Mouse (Mus musculus) stomach, postnatal 0 days (tissue): ENCODE measurements around the gene Gabpa. TPM values are rescaled to one million over a fixed set of nuclear protein-coding genes. Genes with fewer than 3 reads are reported as not detected.

Source experiments
- ATAC-seq: fragments of 200-750 bp; cut with Nextera tagmentation; 2 replicates; pipeline ENCODE4 v1.8.0; 2017; ENCODE audit not compliant: low FRiP score, low TSS enrichment
- DNase-seq: peaks from one replicate; pipeline ENCODE4 v3.0.0-alpha.2; 2016; ENCODE audit warnings: low spot score
- H3K27ac ChIP-seq: fragments of 300-500 bp; sonication (generic); replicated peaks from 2 replicates; pipeline ENCODE4 v1.5.1; 2014; ENCODE audit warnings: mild to moderate bottlenecking, control low read depth
- H3K27me3 ChIP-seq: fragments of 300-500 bp; sonication (generic); 2 replicates; pipeline ENCODE4 v1.6.1; 2014; ENCODE audit warnings: low read length; ENCODE audit not compliant: control insufficient read depth, insufficient read depth
- H3K36me3 ChIP-seq: fragments of 300-500 bp; sonication (generic); 2 replicates; pipeline ENCODE4 v1.6.1; 2014; ENCODE audit warnings: low read length, mixed read lengths; ENCODE audit not compliant: control insufficient read depth, insufficient read depth
- H3K4me1 ChIP-seq: fragments of 300-500 bp; sonication (generic); replicated peaks from 2 replicates; pipeline ENCODE4 v1.6.1; 2014; ENCODE audit warnings: antibody characterized with exemption; ENCODE audit not compliant: control insufficient read depth, insufficient read depth
- H3K4me2 ChIP-seq: fragments of 300-500 bp; sonication (generic); replicated peaks from 2 replicates; pipeline ENCODE4 v1.6.1; 2014; ENCODE audit warnings: low read depth, mild to moderate bottlenecking, control low read depth, moderate library complexity
- H3K4me3 ChIP-seq: fragments of 300-500 bp; sonication (generic); 2 replicates; pipeline ENCODE4 v1.5.1; 2014; ENCODE audit warnings: low read depth, low read length, control low read depth
- H3K9ac ChIP-seq: fragments of 300-500 bp; sonication (generic); 2 replicates; pipeline ENCODE4 v1.6.1; 2014; ENCODE audit warnings: mild to moderate bottlenecking, low read length, control low read depth, mixed read lengths
- H3K9me3 ChIP-seq: fragments of 300-500 bp; sonication (generic); 2 replicates; pipeline ENCODE4 v1.6.1; 2016; ENCODE audit warnings: low read length; ENCODE audit not compliant: control insufficient read depth
- CTCF ChIP-seq: IDR thresholded peaks from 2 replicates; pipeline ENCODE4 v1.5.1; 2016; ENCODE audit warnings: antibody characterized with exemption, low read depth, mild to moderate bottlenecking, moderate library complexity
- EP300 ChIP-seq: optimal IDR thresholded peaks from 2 replicates; pipeline ENCODE3; 2016; ENCODE audit warnings: antibody characterized with exemption
- WGBS: fragments of 180-500 bp; shearing (Covaris S2); extraction: QIAGEN DNeasy Blood & Tissue Kit; methylation state at CpG from one replicate; pipeline ENCODE4 v1.1.7; 2014; 5-methylcytosine and 5-hydroxymethylcytosine counted together
- polyA plus RNA-seq: library from polyadenylated mRNA; unstranded; fragments of >200 nt; fragmentation: Nextera tagmentation; extraction: Ambion mirVana; gene quantifications from 2 replicates; pipeline ENCODE4 v1.2.1, GENCODE M21; 2015

Gene Gabpa
- 10.8 and 11.1 TPM in 2 replicates for polyA plus RNA-seq

DNA sequence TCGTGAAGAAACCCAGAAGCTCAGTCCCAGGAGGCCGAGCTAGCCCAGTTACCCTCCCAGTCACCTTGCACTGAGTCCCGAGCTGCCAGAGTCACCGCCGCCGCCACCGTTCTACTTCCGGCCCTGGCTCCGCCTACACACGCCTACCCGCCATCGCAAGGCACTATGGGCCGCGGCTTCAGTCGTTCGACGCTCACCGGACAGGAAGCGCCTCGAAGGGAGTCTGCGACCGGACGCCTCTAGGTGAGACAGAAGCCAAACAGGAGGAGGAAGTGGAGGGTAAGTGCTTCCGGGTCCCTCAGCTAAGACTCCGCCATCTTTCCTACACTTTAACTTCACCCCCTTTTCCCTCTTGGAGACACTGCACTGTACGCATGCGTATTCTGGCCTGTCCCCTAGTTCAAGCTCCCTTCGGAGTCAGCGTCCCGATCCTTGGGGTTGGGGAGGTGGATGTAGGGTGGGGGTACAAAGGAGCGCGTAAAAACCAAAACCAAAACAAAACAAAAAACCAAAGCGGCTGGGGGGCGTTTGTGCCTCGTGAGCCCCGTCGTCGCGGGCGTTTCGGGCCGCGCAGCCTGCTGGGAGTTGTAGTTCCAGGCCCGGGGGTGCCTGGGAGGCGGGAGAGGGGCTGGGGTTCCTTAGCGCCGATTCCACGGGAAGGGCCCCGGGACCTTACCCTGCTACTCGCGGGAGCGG, at the start of gene Gabpa:
Gabpa (plus strand) TSS at position 181 of the 696 bp plus-strand sequence.
- peak within 1 kb of the TSS; percentile 100 for H3K9ac ChIP-seq
- H3K4me3 ChIP-seq: peak within 1 kb of the TSS; percentile 88

GRCm38 (mm10) chr16:84784966-84785365, 49.8 kb upstream of the Gabpa start:
- DNase-seq: no peak
- 44% methylated on average over 7 of the region's 7 CpGs for WGBS
- no peak overlapping the region for H3K27ac ChIP-seq
- H3K9me3 ChIP-seq: no peaks in the 10 kb centered on the region
- H3K36me3 ChIP-seq: no peaks in the 10 kb centered on the region
- no peaks in the 10 kb centered on the region for H3K27me3 ChIP-seq
- no peak for ATAC-seq
- no peaks in the 10 kb centered on the region for H3K4me1 ChIP-seq
- TF ChIP-seq EP300: no peak
- no peak for TF ChIP-seq CTCF
- H3K4me2 ChIP-seq: no peak overlapping the region
- H3K4me3 ChIP-seq: no peak overlapping the region
- no peak overlapping the region for H3K9ac ChIP-seq

More for the DNA sequence above, at the start of gene Gabpa:
- Histone ChIP-seq H3K27ac (peak within 1 kb of the TSS; percentile 100), H3K4me2 (peak within 1 kb of the TSS; percentile 84), H3K9me3 (no peaks in the 10 kb centered on the region), H3K4me1 (no peaks in the 10 kb centered on the region), H3K36me3 (peaks cover 5% of the 10 kb centered on the region), H3K27me3 (no peaks in the 10 kb centered on the region)
- peak; percentile 95 for DNase-seq
- under 1% methylated on average over 52 of the region's 52 CpGs for WGBS
- TF ChIP-seq EP300 (no peak), CTCF (peak; percentile 3; the same call in 1 of the 2 replicates)
- ATAC-seq: peak; percentile 99

GRCm38 (mm10) chr16:84790595-84791165, 44.0 kb upstream of the Gabpa start:
- no peaks in the 10 kb centered on the region for H3K27me3 ChIP-seq
- DNase-seq (no peak), ATAC-seq (no peak)
- H3K9ac ChIP-seq: no peak overlapping the region
- no peaks in the 10 kb centered on the region for H3K36me3 ChIP-seq
- TF ChIP-seq EP300 (no peak), CTCF (no peak)
- no peaks in the 10 kb centered on the region for H3K4me1 ChIP-seq
- no peaks in the 10 kb centered on the region for H3K9me3 ChIP-seq
- WGBS: 51% methylated on average over 2 of the region's 2 CpGs
- H3K27ac ChIP-seq: no peak overlapping the region
- H3K4me2 ChIP-seq: no peak overlapping the region
- no peak overlapping the region for H3K4me3 ChIP-seq

GRCm38 (mm10) chr16:84793401-84793800, 41.3 kb upstream of the Gabpa start:
- Histone ChIP-seq H3K9me3 (no peaks in the 10 kb centered on the region), H3K9ac (no peak overlapping the region), H3K36me3 (no peaks in the 10 kb centered on the region), H3K4me3 (no peak overlapping the region), H3K4me2 (no peak overlapping the region), H3K4me1 (no peaks in the 10 kb centered on the region), H3K27ac (no peak overlapping the region), H3K27me3 (no peaks in the 10 kb centered on the region)
- ATAC-seq (no peak), DNase-seq (no peak)
- 86% methylated on average over 14 of the region's 14 CpGs for WGBS
- TF ChIP-seq EP300: no peak
- no peak for TF ChIP-seq CTCF

- no peak overlapping the region for H3K27ac ChIP-seq
- H3K9ac ChIP-seq: no peak overlapping the region
- DNase-seq: no peak
- no peak overlapping the region for H3K4me3 ChIP-seq
- H3K4me2 ChIP-seq: no peak overlapping the region
- 47% methylated on average over 3 of the region's 3 CpGs for WGBS
- ATAC-seq: no peak
- no peaks in the 10 kb centered on the region for H3K36me3 ChIP-seq
- no peaks in the 10 kb centered on the region for H3K27me3 ChIP-seq
- no peaks in the 10 kb centered on the region for H3K4me1 ChIP-seq
- TF ChIP-seq EP300: no peak
- TF ChIP-seq CTCF: peak; percentile 38
- no peaks in the 10 kb centered on the region for H3K9me3 ChIP-seq
Measured at GRCm38 (mm10) chr16:84795337-84795736, 39.4 kb upstream of the Gabpa start.

- 78% methylated on average over 9 of the region's 9 CpGs for WGBS
- no peak for DNase-seq
- H3K9me3 ChIP-seq: no peaks in the 10 kb centered on the region
Measured at GRCm38 (mm10) chr16:84796678-84797077, 38.0 kb upstream of the Gabpa start.

More at GRCm38 (mm10) chr16:84796678-84797077, 38.0 kb upstream of the Gabpa start:
- no peak overlapping the region for H3K4me3 ChIP-seq
- TF ChIP-seq EP300 (no peak), CTCF (no peak)
- no peaks in the 10 kb centered on the region for H3K4me1 ChIP-seq
- H3K9ac ChIP-seq: no peak overlapping the region
- ATAC-seq: no peak
- no peaks in the 10 kb centered on the region for H3K36me3 ChIP-seq
- no peak overlapping the region for H3K27ac ChIP-seq
- no peaks in the 10 kb centered on the region for H3K27me3 ChIP-seq
- H3K4me2 ChIP-seq: no peak overlapping the region
